Mouse (Mus musculus) bone marrow macrophage, adult 2 months (primary cell): ENCODE data around the gene Aig1.

Source experiments
- CTCF ChIP-seq: IDR thresholded peaks from 2 replicates; pipeline ENCODE4 v1.5.1; 2012; ENCODE audit warnings: low read depth, mild to moderate bottlenecking, low read length, moderate library complexity
- POLR2A ChIP-seq: IDR thresholded peaks from 2 replicates; pipeline ENCODE4 v1.6.1; 2012; ENCODE audit warnings: mild to moderate bottlenecking, low read depth, low read length, borderline replicate concordance

- TF ChIP-seq CTCF: no peak
- TF ChIP-seq POLR2A: no peak
Measured at GRCm38 (mm10) chr10:13725276-13725675, 143.5 kb downstream of the Aig1 start.
